Mouse (Mus musculus) thymus, postnatal 4 days (tissue): ENCODE measurements around the gene Ear6.
A peak's percentile ranks its signal among the peaks of the same experiment; 100 is the strongest.

ENCODE experiments used
- DNase-seq: peaks from one replicate; pipeline ENCODE4 v3.0.0; 2021

Ear6 gene

DNA sequence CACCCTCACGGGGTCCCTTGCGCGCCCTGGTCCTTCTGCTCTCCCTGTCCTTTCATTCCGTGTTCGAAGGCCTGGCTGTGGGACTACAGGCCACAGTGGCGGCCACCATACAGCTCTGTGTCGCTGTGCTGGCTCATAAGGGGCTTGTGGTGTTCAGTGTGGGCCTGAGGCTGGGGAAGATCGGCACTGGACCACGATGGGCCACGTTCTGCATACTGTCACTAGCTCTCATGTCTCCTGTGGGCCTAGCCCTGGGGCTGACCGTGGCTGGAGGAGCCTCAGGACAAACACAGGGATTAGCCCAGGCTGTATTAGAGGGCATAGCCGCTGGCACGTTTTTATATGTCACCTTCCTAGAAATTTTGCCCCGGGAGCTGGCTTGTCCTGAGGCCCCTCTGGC, 41.6 kb downstream of the Ear6 start:
- no peak for DNase-seq

DNA sequence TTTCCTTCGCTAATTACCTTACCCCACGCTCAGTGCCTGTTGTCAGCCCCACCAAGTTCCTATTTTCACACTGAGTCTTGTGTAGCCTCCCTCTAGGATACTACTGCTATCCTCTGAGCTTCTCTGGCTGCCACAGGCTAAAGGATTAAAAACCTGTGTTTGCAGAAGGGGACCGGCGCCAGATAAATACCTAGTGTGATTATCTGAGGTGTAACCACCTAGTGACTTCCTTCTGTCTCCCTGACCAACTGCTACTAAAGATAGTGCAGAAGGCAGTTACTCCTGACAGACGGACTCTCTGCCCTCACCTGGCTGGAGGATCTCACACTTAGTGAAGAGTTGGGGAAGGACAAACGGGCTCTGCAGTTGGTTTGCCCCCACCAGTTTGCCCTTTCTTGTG, 42.5 kb downstream of the Ear6 start:
- no peak for DNase-seq

DNA sequence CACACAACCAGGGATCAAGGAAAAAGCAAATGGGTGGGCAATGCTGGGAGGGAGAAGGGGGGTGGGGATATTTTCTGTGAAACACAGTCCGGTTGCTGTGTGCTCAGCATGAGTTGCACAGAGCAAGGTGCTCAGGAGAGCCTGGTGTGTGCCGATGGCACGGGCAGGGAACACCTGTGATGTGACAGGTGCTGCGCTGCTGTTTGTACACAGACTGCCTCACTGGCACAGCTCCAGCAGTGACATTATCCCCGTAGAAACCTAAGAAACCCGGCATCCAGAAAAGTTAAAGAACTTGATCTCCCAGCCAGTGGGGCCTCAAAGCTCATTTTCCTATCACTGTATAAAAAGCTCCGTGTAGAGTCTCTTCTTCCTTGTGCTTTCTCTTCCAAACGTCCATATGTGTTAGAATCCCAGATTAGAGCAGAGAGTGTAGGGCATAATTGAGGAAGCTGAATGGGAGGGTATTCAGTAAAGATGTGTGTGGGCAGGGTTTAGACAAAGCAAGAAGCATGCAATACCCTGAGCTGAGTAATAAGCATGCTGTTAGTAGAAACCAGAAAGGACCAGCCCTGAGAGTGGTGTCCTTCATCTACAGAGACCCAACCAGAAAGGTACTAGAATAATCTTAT, 43.2 kb downstream of the Ear6 start:
- DNase-seq, result no peak

DNA sequence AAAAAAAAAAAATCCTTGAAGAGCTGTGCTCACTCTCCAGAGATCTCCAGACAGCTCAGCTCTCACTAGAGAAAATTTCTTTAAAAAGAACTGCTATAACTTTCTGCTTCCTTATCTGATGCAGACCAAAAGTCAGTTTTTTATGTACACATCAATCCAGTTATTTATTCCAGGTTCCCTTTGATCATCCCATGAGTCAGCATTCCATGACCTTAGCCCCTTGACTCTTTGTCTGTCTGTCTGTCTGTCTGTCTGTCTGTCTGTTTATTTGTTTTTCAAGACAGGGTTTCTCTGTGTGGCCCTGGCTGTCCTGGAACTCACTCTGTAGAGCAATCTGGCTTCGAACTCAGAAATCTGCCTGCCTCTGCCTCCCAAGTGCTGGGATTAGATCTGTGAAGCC, 45.9 kb downstream of the Ear6 start:
- no peak for DNase-seq

DNA sequence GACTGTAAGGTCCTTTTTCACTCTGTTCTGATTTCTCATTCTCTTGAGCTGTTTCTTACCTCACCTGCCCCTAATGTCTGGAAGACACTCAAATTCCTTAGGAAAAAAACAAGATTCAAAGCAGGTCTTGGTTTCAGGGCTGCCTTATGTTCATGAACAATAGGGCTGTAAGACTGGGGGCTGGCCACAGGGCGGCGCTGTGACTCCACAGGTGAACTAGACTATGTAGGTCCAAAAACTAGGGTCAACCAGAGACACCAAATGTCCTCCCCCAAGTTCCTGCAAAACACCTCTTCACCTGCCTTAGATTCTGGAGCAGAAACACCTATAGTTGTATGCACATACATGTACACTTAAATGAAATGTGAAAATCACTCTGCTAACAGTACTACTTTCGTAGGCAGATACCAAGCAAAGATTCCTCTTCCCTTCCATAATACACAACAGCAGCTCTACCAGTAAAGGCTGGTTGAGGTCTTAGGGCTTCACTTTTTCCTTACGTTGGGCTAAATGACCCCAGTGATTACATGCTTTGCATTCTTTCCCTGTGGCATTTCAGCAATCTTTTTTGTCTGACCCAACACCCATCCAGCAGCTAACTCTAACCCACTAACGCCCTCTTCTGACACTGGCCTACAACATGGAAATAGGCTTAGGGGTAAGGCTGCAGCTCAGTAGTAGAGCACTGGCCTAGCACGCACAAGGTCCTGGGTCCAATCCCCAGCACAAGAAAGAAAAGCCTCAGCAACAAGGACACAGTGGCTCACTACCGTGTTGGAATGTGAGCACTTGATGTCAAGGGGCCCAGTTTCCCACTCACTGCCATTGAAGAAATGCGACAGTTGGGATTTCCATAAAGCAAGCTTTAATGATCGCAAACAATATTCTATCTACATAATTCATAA, 49.6 kb downstream of the Ear6 start:
- peak; percentile 94 for DNase-seq

DNA sequence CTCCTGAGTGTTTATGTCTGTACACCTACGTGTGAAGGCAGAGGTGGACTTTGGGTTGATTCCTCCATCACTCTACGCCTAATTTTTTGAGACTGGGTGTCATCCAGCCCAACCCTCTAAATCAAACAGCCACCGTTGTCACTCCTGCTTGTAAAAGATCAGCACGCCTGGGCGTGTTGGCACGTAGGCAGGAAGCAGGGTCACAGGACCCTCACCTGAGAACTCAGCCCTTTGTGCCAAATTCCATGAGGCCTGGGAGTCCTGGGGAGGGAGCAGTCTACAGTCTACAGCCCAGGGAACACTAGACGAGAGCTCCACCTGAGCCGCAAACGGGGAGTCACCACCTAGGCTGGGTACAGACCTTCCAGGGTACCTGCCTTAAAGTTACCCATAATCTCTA, 50.3 kb downstream of the Ear6 start:
- no peak for DNase-seq
